Mouse (Mus musculus): ENCODE data around the gene Gstm1. TPM values are rescaled to one million over a fixed set of nuclear protein-coding genes. Genes with fewer than 3 reads are reported as not detected.

Gene Gstm1
- polyA plus RNA-seq, 1 experiment from 2014 or later = 38.9 TPM

- no peaks in the 10 kb centered on the region for H3K36me3 ChIP-seq
- H3K9ac ChIP-seq (replicated peaks) = no peak overlapping the region
- no peak overlapping the region for H3K4me2 ChIP-seq
- H3K9me3 ChIP-seq = no peaks in the 10 kb centered on the region
- H3K4me1 ChIP-seq (replicated peaks) = no peaks in the 10 kb centered on the region
- H3K27me3 ChIP-seq = no peaks in the 10 kb centered on the region
- no peak overlapping the region for H3K4me3 ChIP-seq (replicated peaks)
- H3K27ac ChIP-seq = no peak overlapping the region
- 69% methylated on average over 5 of the region's 5 CpGs for WGBS
- ATAC-seq (ENCODE audit: insufficient number of reproducible peaks, insufficient read depth, low FRiP score, low TSS enrichment, low read depth) = no peak
These were observed 53.0 kb downstream of the Gstm1 start for GRCm38 (mm10) chr3:107964656-107965308.

DNA sequence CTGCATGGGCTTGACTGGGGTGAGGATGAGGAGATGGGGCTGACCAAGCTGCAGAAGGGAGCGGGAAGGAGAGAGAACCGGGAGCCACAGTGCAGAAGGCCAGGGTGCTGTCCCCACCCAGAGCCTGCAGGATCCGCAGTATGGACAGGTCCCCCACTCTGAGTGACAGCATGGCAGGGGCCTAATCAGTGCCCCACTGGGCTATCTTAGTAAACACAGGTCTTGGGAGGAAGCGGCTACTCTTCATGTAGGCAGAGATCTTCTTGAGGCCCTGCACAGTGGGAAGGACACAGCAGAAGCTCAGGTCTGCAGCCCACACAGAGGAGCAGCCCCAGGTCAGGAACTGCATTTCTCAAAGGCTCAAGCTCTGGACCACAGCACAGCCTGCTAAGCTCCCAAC, 53.7 kb downstream of the Gstm1 start:
- Histone ChIP-seq H3K4me3 (replicated peaks) (no peak overlapping the region), H3K9ac (replicated peaks) (no peak overlapping the region), H3K27ac (no peak overlapping the region), H3K4me1 (replicated peaks) (no peaks in the 10 kb centered on the region), H3K36me3 (no peaks in the 10 kb centered on the region), H3K4me2 (no peak overlapping the region), H3K27me3 (no peaks in the 10 kb centered on the region), H3K9me3 (no peaks in the 10 kb centered on the region)
- WGBS = 84% methylated on average over 4 of the region's 4 CpGs
- no peak for ATAC-seq (ENCODE audit: insufficient number of reproducible peaks, insufficient read depth, low FRiP score, low TSS enrichment, low read depth)

Other genes starting within 250 kb of the Gstm1 start
- not detected in 2 replicates for gene Eps8l3, start 140.7 kb downstream of the Gstm1 start, polyA plus RNA-seq (2016; fragmentation: Nextera tagmentation; extraction: Ambion mirVana)
- gene Gstm5, start 122.2 kb downstream of the Gstm1 start, polyA plus RNA-seq (2016; fragmentation: Nextera tagmentation; extraction: Ambion mirVana) = 217 TPM in 2 replicates
- gene Gstm7, start 86.2 kb downstream of the Gstm1 start, polyA plus RNA-seq (2016; fragmentation: Nextera tagmentation; extraction: Ambion mirVana) = 37.7 and 38.9 TPM in 2 replicates
- gene Gstm6, start 74.2 kb downstream of the Gstm1 start, polyA plus RNA-seq (2016; fragmentation: Nextera tagmentation; extraction: Ambion mirVana) = 11.0 and 11.4 TPM in 2 replicates
- gene Gstm3, start 48.7 kb downstream of the Gstm1 start, polyA plus RNA-seq (2016; fragmentation: Nextera tagmentation; extraction: Ambion mirVana) = not detected in 2 replicates
- gene Gstm2, start 31.5 kb downstream of the Gstm1 start, polyA plus RNA-seq (2016; fragmentation: Nextera tagmentation; extraction: Ambion mirVana) = 34.0 and 37.4 TPM in 2 replicates
- 16.3 and 17.4 TPM in 2 replicates for gene Gstm4, start 26.9 kb upstream of the Gstm1 start, polyA plus RNA-seq (2016; fragmentation: Nextera tagmentation; extraction: Ambion mirVana)
- gene Ampd2, start 68.7 kb upstream of the Gstm1 start, polyA plus RNA-seq (2016; fragmentation: Nextera tagmentation; extraction: Ambion mirVana) = 51.5 and 51.7 TPM in 2 replicates
- 0.55 and 0.69 TPM in 2 replicates for gene Gnat2, start 74.8 kb upstream of the Gstm1 start, polyA plus RNA-seq (2016; fragmentation: Nextera tagmentation; extraction: Ambion mirVana)
- 192 and 199 TPM in 2 replicates for gene Gnai3, start 128.2 kb upstream of the Gstm1 start, polyA plus RNA-seq (2016; fragmentation: Nextera tagmentation; extraction: Ambion mirVana)
- 0.05 and 0.10 TPM in 2 replicates for gene Gpr61, start 136.9 kb upstream of the Gstm1 start, polyA plus RNA-seq (2016; fragmentation: Nextera tagmentation; extraction: Ambion mirVana)
- gene Amigo1, start 168.4 kb upstream of the Gstm1 start, polyA plus RNA-seq (2016; fragmentation: Nextera tagmentation; extraction: Ambion mirVana) = 4.4 and 5.8 TPM in 2 replicates
- gene Cyb561d1, start 183.2 kb upstream of the Gstm1 start, polyA plus RNA-seq (2016; fragmentation: Nextera tagmentation; extraction: Ambion mirVana) = 1.7 TPM in 2 replicates
- 25.2 and 26.0 TPM in 2 replicates for gene Atxn7l2, start 193.0 kb upstream of the Gstm1 start, polyA plus RNA-seq (2016; fragmentation: Nextera tagmentation; extraction: Ambion mirVana)
- 0.64 and 0.87 TPM in 2 replicates for gene Sypl2, start 208.7 kb upstream of the Gstm1 start, polyA plus RNA-seq (2016; fragmentation: Nextera tagmentation; extraction: Ambion mirVana)
- gene Psma5, start 239.0 kb upstream of the Gstm1 start, polyA plus RNA-seq (2016; fragmentation: Nextera tagmentation; extraction: Ambion mirVana) = 297 and 302 TPM in 2 replicates